Mouse (Mus musculus) stomach, postnatal 0 days (tissue): Measurements from ENCODE around the gene Pcolce.

Experiments used
- CTCF ChIP-seq: IDR thresholded peaks from 2 replicates; pipeline ENCODE4 v1.5.1; 2016; ENCODE audit warnings: antibody characterized with exemption, low read depth, mild to moderate bottlenecking, moderate library complexity
- EP300 ChIP-seq: optimal IDR thresholded peaks from 2 replicates; pipeline ENCODE3; 2016; ENCODE audit warnings: antibody characterized with exemption

GRCm38 (mm10) chr5:137569031-137569430 lies 44.6 kb downstream of the Pcolce start:
- no peak for TF ChIP-seq CTCF
- no peak for TF ChIP-seq EP300
